Mouse (Mus musculus) heart, embryonic 15.5 days (tissue): Measurements from ENCODE around the gene Gstm2. TPM values are rescaled to one million over a fixed set of nuclear protein-coding genes. Genes with fewer than 3 reads are reported as not detected.
"Not testable (repeated sequence)": the region's sequence is repeated elsewhere in the genome, so short reads cannot be mapped to it uniquely, and the experiment has no call there.

Experiments
- ATAC-seq: fragments of 200-750 bp; cut with Nextera tagmentation; replicated peaks from 2 replicates; pipeline ENCODE4 v1.8.0; 2017; ENCODE audit warnings: low read depth, moderate TSS enrichment; ENCODE audit not compliant: insufficient number of reproducible peaks, insufficient read depth, low FRiP score
- H3K27ac ChIP-seq: fragments of 300-500 bp; sonication (generic); 2 replicates; pipeline ENCODE4 v1.5.1; 2015; ENCODE audit warnings: mild to moderate bottlenecking, inconsistent platforms
- H3K27me3 ChIP-seq: fragments of 300-500 bp; sonication (generic); 2 replicates; pipeline ENCODE4 v1.6.1; 2015; ENCODE audit warnings: inconsistent platforms
- H3K36me3 ChIP-seq: fragments of 300-500 bp; sonication (generic); 2 replicates; pipeline ENCODE4 v1.6.1; 2015; ENCODE audit warnings: mild to moderate bottlenecking, inconsistent platforms
- H3K4me1 ChIP-seq: fragments of 300-500 bp; sonication (generic); replicated peaks from 2 replicates; pipeline ENCODE4 v1.6.1; 2015; ENCODE audit warnings: inconsistent platforms
- H3K4me2 ChIP-seq: fragments of 300-500 bp; sonication (generic); 2 replicates; pipeline ENCODE4 v1.6.1; 2015; ENCODE audit warnings: inconsistent platforms, mild to moderate bottlenecking, moderate library complexity
- H3K4me3 ChIP-seq: fragments of 300-500 bp; sonication (generic); 2 replicates; pipeline ENCODE4 v1.5.1; 2015; ENCODE audit warnings: mild to moderate bottlenecking, inconsistent platforms
- H3K9ac ChIP-seq: fragments of 300-500 bp; sonication (generic); 2 replicates; pipeline ENCODE4 v1.6.1; 2015; ENCODE audit warnings: mild to moderate bottlenecking, inconsistent platforms
- H3K9me3 ChIP-seq: fragments of 300-500 bp; sonication (generic); replicated peaks from 2 replicates; pipeline ENCODE4 v1.6.1; 2016; ENCODE audit warnings: inconsistent platforms
- WGBS: fragments of 180-500 bp; shearing (Covaris S2); methylation state at CpG from one replicate; pipeline ENCODE4 v1.1.7; 2015; ENCODE audit warnings: mixed read lengths; 5-methylcytosine and 5-hydroxymethylcytosine counted together
- polyA plus RNA-seq: library from polyadenylated mRNA; unstranded; fragments of >200 nt; fragmentation: Nextera tagmentation; extraction: Ambion mirVana; gene quantifications from 2 replicates; pipeline ENCODE4 v1.2.1, GENCODE M21; 2015

The Gstm2 gene
- 71.9 and 82.1 TPM in 2 replicates for polyA plus RNA-seq

- H3K9me3 ChIP-seq = no peaks in the 10 kb centered on the region
- no peaks in the 10 kb centered on the region for H3K36me3 ChIP-seq
- no peak within 1 kb of the TSS for H3K9ac ChIP-seq
- peak; percentile 87 for ATAC-seq
- peaks cover 12% of the 10 kb centered on the region for H3K4me1 ChIP-seq
- H3K4me3 ChIP-seq = peak within 1 kb of the TSS; percentile 34
- no peaks in the 10 kb centered on the region for H3K27me3 ChIP-seq
- WGBS = 20% methylated on average over 8 of the region's 8 CpGs
- H3K27ac ChIP-seq = peak within 1 kb of the TSS; percentile 57
- H3K4me2 ChIP-seq = peak within 1 kb of the TSS; percentile 49
These were observed at the start of gene Gstm2 for GRCm38 (mm10) chr3:107986041-107986562. TSS of gene Gstm2 (minus strand) at chr3:107986453.

GRCm38 (mm10) chr3:108033156-108033555 is 46.9 kb upstream of the Gstm2 start:
- 50% methylated on average over 5 of the region's 5 CpGs for WGBS
- H3K4me3 ChIP-seq = no peak overlapping the region
- peaks cover 13% of the 10 kb centered on the region; the same call in 1 of the 2 replicates for H3K27me3 ChIP-seq
- no peaks in the 10 kb centered on the region for H3K36me3 ChIP-seq
- no peak overlapping the region for H3K4me2 ChIP-seq
- no peak overlapping the region for H3K9ac ChIP-seq
- no peak for ATAC-seq
- no peaks in the 10 kb centered on the region for H3K4me1 ChIP-seq
- no peaks in the 10 kb centered on the region for H3K9me3 ChIP-seq
- no peak overlapping the region for H3K27ac ChIP-seq

GRCm38 (mm10) chr3:108032113-108032512 is 45.9 kb upstream of the Gstm2 start:
- Histone ChIP-seq H3K4me3 (no peak overlapping the region), H3K4me2 (no peak overlapping the region), H3K9me3 (no peaks in the 10 kb centered on the region), H3K27me3 (peaks cover 13% of the 10 kb centered on the region; the same call in 1 of the 2 replicates), H3K9ac (no peak overlapping the region), H3K4me1 (no peaks in the 10 kb centered on the region), H3K36me3 (no peaks in the 10 kb centered on the region), H3K27ac (no peak overlapping the region)
- ATAC-seq = no peak

- Histone ChIP-seq H3K9me3 (no peaks in the 10 kb centered on the region), H3K9ac (no peak overlapping the region), H3K36me3 (no peaks in the 10 kb centered on the region), H3K4me1 (no peaks in the 10 kb centered on the region), H3K27me3 (peaks cover 13% of the 10 kb centered on the region; the same call in 1 of the 2 replicates), H3K27ac (no peak overlapping the region), H3K4me3 (no peak overlapping the region), H3K4me2 (no peak overlapping the region)
- 84% methylated on average over 4 of the region's 4 CpGs for WGBS
- no peak for ATAC-seq
These were observed 42.5 kb upstream of the Gstm2 start for GRCm38 (mm10) chr3:108028641-108029365.

- Histone ChIP-seq H3K9me3 (no peaks in the 10 kb centered on the region), H3K4me2 (no peak overlapping the region), H3K4me3 (no peak overlapping the region), H3K36me3 (no peaks in the 10 kb centered on the region), H3K4me1 (no peaks in the 10 kb centered on the region), H3K27ac (no peak overlapping the region), H3K9ac (no peak overlapping the region), H3K27me3 (peaks cover 13% of the 10 kb centered on the region; the same call in 1 of the 2 replicates)
- no peak for ATAC-seq
- 81% methylated on average over 1 of the region's 1 CpGs for WGBS
These were observed 40.3 kb upstream of the Gstm2 start for GRCm38 (mm10) chr3:108026597-108026996.

- H3K4me1 ChIP-seq = no peaks in the 10 kb centered on the region
- H3K36me3 ChIP-seq = no peaks in the 10 kb centered on the region
- H3K27ac ChIP-seq = no peak overlapping the region
- peaks cover 13% of the 10 kb centered on the region; the same call in 1 of the 2 replicates for H3K27me3 ChIP-seq
- H3K4me3 ChIP-seq = no peak overlapping the region
- H3K9me3 ChIP-seq = no peaks in the 10 kb centered on the region
- no peak overlapping the region for H3K9ac ChIP-seq
- ATAC-seq = no peak
- H3K4me2 ChIP-seq = no peak overlapping the region
- WGBS = 39% methylated on average over 5 of the region's 5 CpGs
These were observed 39.8 kb upstream of the Gstm2 start for GRCm38 (mm10) chr3:108026049-108026448.

- ATAC-seq = no peak
- WGBS = 63% methylated on average over 4 of the region's 4 CpGs
- H3K27ac ChIP-seq = no peak overlapping the region
- H3K9ac ChIP-seq = no peak overlapping the region
- H3K36me3 ChIP-seq = no peaks in the 10 kb centered on the region
- no peak overlapping the region for H3K4me3 ChIP-seq
- peaks cover 13% of the 10 kb centered on the region; the same call in 1 of the 2 replicates for H3K27me3 ChIP-seq
- H3K9me3 ChIP-seq = no peaks in the 10 kb centered on the region
- H3K4me1 ChIP-seq = peaks cover 6% of the 10 kb centered on the region
- H3K4me2 ChIP-seq = no peak overlapping the region
These were observed 39.1 kb upstream of the Gstm2 start for GRCm38 (mm10) chr3:108025318-108025717.

GRCm38 (mm10) chr3:108022650-108023049 is 36.4 kb upstream of the Gstm2 start:
- no peak overlapping the region for H3K4me2 ChIP-seq
- WGBS = 66% methylated on average over 6 of the region's 6 CpGs
- H3K4me1 ChIP-seq = peaks cover 27% of the 10 kb centered on the region
- ATAC-seq = no peak
- H3K9me3 ChIP-seq = no peaks in the 10 kb centered on the region
- no peak overlapping the region for H3K27ac ChIP-seq
- no peak overlapping the region for H3K4me3 ChIP-seq
- no peaks in the 10 kb centered on the region for H3K27me3 ChIP-seq
- H3K9ac ChIP-seq = no peak overlapping the region
- no peaks in the 10 kb centered on the region for H3K36me3 ChIP-seq

- not testable (repeated sequence) for H3K4me2 ChIP-seq, H3K9me3 ChIP-seq, H3K36me3 ChIP-seq, ATAC-seq, H3K27me3 ChIP-seq, H3K9ac ChIP-seq, H3K27ac ChIP-seq, H3K4me3 ChIP-seq
- peaks cover 35% of the 10 kb centered on the region for H3K4me1 ChIP-seq
- WGBS = 42% methylated on average over 11 of the region's 11 CpGs
These were observed 34.2 kb upstream of the Gstm2 start for GRCm38 (mm10) chr3:108020351-108021022.

- Histone ChIP-seq H3K27ac (peak overlapping the region; percentile 53), H3K4me1 (peaks cover 35% of the 10 kb centered on the region)
- H3K4me3 ChIP-seq, H3K36me3 ChIP-seq, H3K9me3 ChIP-seq, H3K27me3 ChIP-seq, ATAC-seq, H3K9ac ChIP-seq, H3K4me2 ChIP-seq: not testable (repeated sequence)
- WGBS = 41% methylated on average over 3 of the region's 3 CpGs
These were observed 33.0 kb upstream of the Gstm2 start for GRCm38 (mm10) chr3:108019226-108019625.

- Histone ChIP-seq H3K9ac (peak overlapping the region; percentile 46; the same call in 1 of the 2 replicates), H3K27me3 (no peaks in the 10 kb centered on the region), H3K4me1 (peaks cover 38% of the 10 kb centered on the region), H3K4me2 (peak overlapping the region; percentile 81), H3K36me3 (no peaks in the 10 kb centered on the region), H3K9me3 (no peaks in the 10 kb centered on the region), H3K4me3 (peak overlapping the region; percentile 55), H3K27ac (peak overlapping the region; percentile 96)
- 17% methylated on average over 14 of the region's 14 CpGs for WGBS
- ATAC-seq = no peak
These were observed 32.1 kb upstream of the Gstm2 start for GRCm38 (mm10) chr3:108018190-108018820.
